Mouse (Mus musculus) T-cell, adult 2 months (primary cell): Measurements from ENCODE around the gene Mfn1.

Experiments
- DNase-seq: peaks from one replicate; pipeline ENCODE4 v3.0.0; 2022; ENCODE audit warnings: low spot score

Gene Mfn1

GRCm38 (mm10) chr3:32529303-32529898 lies at the start of gene Mfn1:
Gene Mfn1 (plus strand): TSS chr3:32529465.
- peak; percentile 92 for DNase-seq

GRCm38 (mm10) chr3:32479961-32480360 lies 49.3 kb upstream of the Mfn1 start:
- DNase-seq = no peak

GRCm38 (mm10) chr3:32483035-32483434 lies 46.2 kb upstream of the Mfn1 start:
- DNase-seq = no peak

- DNase-seq = no peak
Observed at GRCm38 (mm10) chr3:32486543-32486942, 42.7 kb upstream of the Mfn1 start.

- no peak for DNase-seq
Observed at GRCm38 (mm10) chr3:32488172-32488571, 41.1 kb upstream of the Mfn1 start.

- DNase-seq = no peak
Observed at GRCm38 (mm10) chr3:32490076-32490927, 39.0 kb upstream of the Mfn1 start.

GRCm38 (mm10) chr3:32490928-32491315 lies 38.3 kb upstream of the Mfn1 start:
- DNase-seq = no peak

- no peak for DNase-seq
Observed at GRCm38 (mm10) chr3:32492097-32493090, 36.9 kb upstream of the Mfn1 start, which contains the start of gene Kcnmb3. Gene Kcnmb3 (minus strand): TSS chr3:32492231.

GRCm38 (mm10) chr3:32494387-32495087 lies 34.7 kb upstream of the Mfn1 start:
- no peak for DNase-seq

- DNase-seq = no peak
Observed at GRCm38 (mm10) chr3:32495088-32495770, 34.0 kb upstream of the Mfn1 start.

GRCm38 (mm10) chr3:32495856-32496710 lies 33.2 kb upstream of the Mfn1 start:
- no peak for DNase-seq

GRCm38 (mm10) chr3:32496711-32497070 lies 32.6 kb upstream of the Mfn1 start:
- no peak for DNase-seq

GRCm38 (mm10) chr3:32500346-32500745 lies 28.9 kb upstream of the Mfn1 start:
- DNase-seq = no peak

- DNase-seq = no peak
Observed at GRCm38 (mm10) chr3:32505841-32506240, 23.4 kb upstream of the Mfn1 start.

GRCm38 (mm10) chr3:32506366-32507225 lies 22.7 kb upstream of the Mfn1 start:
- no peak for DNase-seq

- peak; percentile 85 for DNase-seq
Observed at GRCm38 (mm10) chr3:32508666-32509324, 20.5 kb upstream of the Mfn1 start.

GRCm38 (mm10) chr3:32509496-32510374 lies 19.5 kb upstream of the Mfn1 start, which contains the start of gene Zfp639:
Gene Zfp639 (plus strand): TSS chr3:32510259.
- no peak for DNase-seq
